8 mouse cellular contexts compared by ENCODE assay signal in the genomic region with DNA sequence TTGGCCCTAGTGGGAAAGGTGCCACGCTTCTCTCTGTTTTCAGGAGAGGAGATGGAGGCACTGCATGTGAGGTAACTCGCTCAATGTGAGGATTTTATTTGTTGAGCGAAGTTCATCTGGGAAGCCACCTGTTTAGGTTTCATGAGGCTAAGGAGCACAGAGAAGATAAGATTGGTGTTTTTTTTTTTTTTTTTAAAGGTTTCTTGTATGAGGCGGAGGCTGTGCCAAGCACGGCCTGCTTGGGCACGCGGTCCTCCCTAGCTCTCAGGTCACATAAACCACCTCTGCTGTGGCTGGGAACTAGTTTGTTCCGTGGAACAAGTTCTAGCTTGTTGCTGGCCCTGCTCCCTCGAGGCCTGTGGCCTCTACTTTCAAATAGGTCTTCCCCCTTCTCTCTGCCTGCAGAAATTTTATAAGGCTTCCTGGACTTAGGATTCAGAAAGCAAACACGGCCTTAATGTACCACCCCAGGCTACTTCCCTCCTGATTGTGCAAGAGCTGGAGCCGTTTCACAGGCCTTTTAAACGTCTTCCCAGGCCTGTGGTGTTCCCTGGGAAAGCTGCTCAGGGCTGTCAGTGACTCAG. TPM values are rescaled to one million over a fixed set of nuclear protein-coding genes. Genes with fewer than 3 reads are reported as not detected.
DNase-seq lines count a peak whose midpoint lies in the region; TF ChIP-seq lines count a peak whose summit lies in the region.
"Had no signal": no experiment of that assay in that cellular context is flagged by ENCODE, and none has a peak within 500 bp of the region (broad histone marks: within the 10 kb centered on the region; RNA-seq: fewer than 3 reads in every experiment).

No protein-coding gene starts in this region.

- no peaks in the 10 kb centered on the region for H3K36me3 ChIP-seq in spleen, adult 2 months (ENCODE audit: control insufficient read depth, insufficient read depth, low read length)
- no peaks in the 10 kb centered on the region for H3K36me3 ChIP-seq in liver, adult 2 months (ENCODE audit: control insufficient read depth, insufficient read depth, low read length)

- no peak overlapping the region for H3K4me3 ChIP-seq in spleen, adult 2 months (ENCODE audit: extremely low read depth, insufficient read depth, insufficient read length)
- no peak overlapping the region for H3K4me3 ChIP-seq in liver, adult 2 months (ENCODE audit: insufficient read depth, low read depth, low read length)

- no peak for TF ChIP-seq POLR2A in spleen, adult 2 months (IDR thresholded peaks at IDR 0.05; ENCODE audit: low read depth, low read length)
- TF ChIP-seq POLR2A in liver, adult 2 months (IDR thresholded peaks at IDR 0.05; ENCODE audit: extremely low read depth, insufficient read depth, low read length) = no peak

- H3K27me3 ChIP-seq in spleen, adult 2 months (ENCODE audit: control insufficient read depth, insufficient read depth, low read length) = no peaks in the 10 kb centered on the region
- H3K27me3 ChIP-seq in liver, adult 2 months (ENCODE audit: control insufficient read depth, insufficient read depth, low read length) = no peaks in the 10 kb centered on the region

- intact Hi-C loops in left cerebral cortex, postnatal 25 days (cut with DNase I) = no loop called here

- no peaks in the 10 kb centered on the region for H3K79me2 ChIP-seq in liver, adult 2 months (ENCODE audit: control insufficient read depth, insufficient read depth, low read length)

- H3K9ac ChIP-seq in liver, adult 2 months (ENCODE audit: low read depth, low read length) = peak overlapping the region; percentile 26

- DNase-seq in spleen, adult 2 months (ENCODE audit: low read depth in 1 of 2, low spot score in 2 of 2) = no peak
- no peak for DNase-seq in spleen, postnatal 36 days (ENCODE audit: low spot score in 2 of 2)
- DNase-seq in fibroblast of lung, adult 2 months (ENCODE audit: low read depth) = peak; percentile 91
- peak; percentile 81 for DNase-seq in liver, adult 2 months (ENCODE audit: extremely low read depth, low read depth, low spot score)
- DNase-seq in urinary bladder, postnatal 25 days (ENCODE audit: low spot score) = peak; percentile 48
- DNase-seq in left cerebral cortex, postnatal 25 days (ENCODE audit: low spot score in 2 of 2) = no peak
- no peak for DNase-seq in cerebellum, adult 9-10 months
- DNase-seq: adrenal gland, postnatal 14 days had no signal

- H3K27ac ChIP-seq in spleen, adult 2 months (ENCODE audit: insufficient read depth, low read length) = peak overlapping the region; percentile 97
- H3K27ac ChIP-seq in liver, adult 2 months (replicated peaks; ENCODE audit: insufficient read depth, low read depth, low read length) = peak overlapping the region; percentile 94

- WGBS in spleen, adult 2 months = 49% methylated on average over 12 of the region's 12 CpGs
- WGBS in liver, adult 2 months = 19% methylated on average over 12 of the region's 12 CpGs

- peaks cover 52% of the 10 kb centered on the region; the same call in 1 of the 2 replicates for H3K4me1 ChIP-seq in spleen, adult 2 months (ENCODE audit: control insufficient read depth, insufficient read depth, insufficient read length)
- peaks cover 44% of the 10 kb centered on the region for H3K4me1 ChIP-seq in liver, adult 2 months (ENCODE audit: control insufficient read depth, insufficient read depth, low read length)

- TF ChIP-seq CTCF in spleen, adult 2 months (IDR thresholded peaks at IDR 0.05; ENCODE audit: extremely low read depth, insufficient read depth, insufficient read length, insufficient replicate concordance) = no peak
- TF ChIP-seq CTCF in liver, adult 2 months (IDR thresholded peaks at IDR 0.05; ENCODE audit: low read depth, low read length) = no peak

RNA-seq across cellular contexts. Expression of a gene that starts 2.6 kb away (rescaled TPM):
- polyA plus RNA-seq in spleen, adult 2 months (2012; rRNA removed) = 8.7 and 9.4 TPM in 2 replicates
- total RNA-seq in liver, adult 2 months (2014; rRNA removed) = 89.5 and 92.5 TPM in 2 replicates
- polyA plus RNA-seq in liver, adult 2 months (2012; rRNA removed) = 16.4 and 17.8 TPM in 2 replicates
- 100 to 1,000 TPM in 1 of 2 experiments, 10 to 100 TPM in 1; 97.3 to 105 TPM for total RNA-seq in left cerebral cortex, postnatal 25 days (2021)

RNA-seq across cellular contexts. Expression of a gene that starts 49.5 kb away (rescaled TPM):
- 5.1 and 5.6 TPM in 2 replicates for polyA plus RNA-seq in spleen, adult 2 months (2012; rRNA removed)
- 21.8 and 24.1 TPM in 2 replicates for total RNA-seq in liver, adult 2 months (2014; rRNA removed)
- polyA plus RNA-seq in liver, adult 2 months (2012; rRNA removed) = 8.5 and 9.7 TPM in 2 replicates
- 10 to 100 TPM; 52.0 to 53.6 TPM for total RNA-seq in left cerebral cortex, postnatal 25 days (2021)

RNA-seq across cellular contexts. Expression of a gene that starts 49.8 kb away (rescaled TPM):
- 4.2 and 4.4 TPM in 2 replicates for polyA plus RNA-seq in spleen, adult 2 months (2012; rRNA removed)
- total RNA-seq in liver, adult 2 months (2014; rRNA removed) = 18.7 and 19.7 TPM in 2 replicates
- 3.0 and 3.8 TPM in 2 replicates for polyA plus RNA-seq in liver, adult 2 months (2012; rRNA removed)
- total RNA-seq in left cerebral cortex, postnatal 25 days (2021) = 10 to 100 TPM; 58.4 to 58.6 TPM

Comparison
In these comparisons a context has a peak if more than half of its experiments do, and no peak if none do; other contexts are left out.
1. DNase-seq: peak in fibroblast of lung, adult 2 months (single experiment), liver, adult 2 months (single experiment) and urinary bladder, postnatal 25 days (single experiment); none in spleen, adult 2 months (0 of 2), spleen, postnatal 36 days (0 of 2), left cerebral cortex, postnatal 25 days (0 of 2) and cerebellum, adult 9-10 months (single experiment).